Mouse (Mus musculus): ENCODE measurements around the gene Adamtsl5. TPM values are rescaled to one million over a fixed set of nuclear protein-coding genes. Genes with fewer than 3 reads are reported as not detected.

Gene Adamtsl5
- polyA plus RNA-seq, 1 experiment = 5.5 TPM

DNA sequence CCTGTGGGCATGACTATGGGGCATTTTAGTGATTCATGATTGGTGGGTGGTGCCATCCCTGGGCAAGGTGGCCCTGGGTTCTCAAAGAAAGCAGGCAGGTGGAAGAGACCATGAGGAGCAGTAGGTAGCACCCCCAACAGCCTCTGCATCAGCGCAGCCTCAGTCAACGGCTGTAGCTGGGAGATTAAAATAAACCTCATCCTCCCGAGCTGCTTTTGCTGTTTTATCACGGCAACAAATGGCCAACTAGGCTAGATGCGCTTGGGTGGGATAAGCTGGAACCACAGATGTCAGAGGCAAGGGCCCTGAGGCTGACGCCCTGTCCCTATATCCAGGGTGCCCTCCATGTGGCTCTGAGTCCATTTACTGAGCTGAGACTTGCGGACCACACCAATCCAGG lies 36.5 kb upstream of the Adamtsl5 start:
- peaks cover 9% of the 10 kb centered on the region; the same call in 1 of the 2 replicates for H3K4me1 ChIP-seq (ENCODE audit: control insufficient read depth, insufficient read depth, low read length)
- no peak for DNase-seq
- H3K27me3 ChIP-seq (replicated peaks; ENCODE audit: control insufficient read depth, insufficient read depth, low read length) = no peaks in the 10 kb centered on the region
- TF ChIP-seq CTCF (conservative IDR thresholded peaks at IDR 0.05; ENCODE audit: insufficient read depth, insufficient read length, low read depth, low read length) = no peak
- TF ChIP-seq POLR2A (IDR thresholded peaks at IDR 0.05; ENCODE audit: low read depth, low read length) = no peak
- H3K4me3 ChIP-seq (ENCODE audit: insufficient read depth, low read depth, low read length) = no peak overlapping the region
- H3K36me3 ChIP-seq (ENCODE audit: control insufficient read depth, insufficient read depth, low read length) = no peaks in the 10 kb centered on the region
- no peak overlapping the region for H3K27ac ChIP-seq (ENCODE audit: insufficient read depth, low read depth, low read length)
- WGBS = 80% methylated on average over 7 of the region's 7 CpGs

DNA sequence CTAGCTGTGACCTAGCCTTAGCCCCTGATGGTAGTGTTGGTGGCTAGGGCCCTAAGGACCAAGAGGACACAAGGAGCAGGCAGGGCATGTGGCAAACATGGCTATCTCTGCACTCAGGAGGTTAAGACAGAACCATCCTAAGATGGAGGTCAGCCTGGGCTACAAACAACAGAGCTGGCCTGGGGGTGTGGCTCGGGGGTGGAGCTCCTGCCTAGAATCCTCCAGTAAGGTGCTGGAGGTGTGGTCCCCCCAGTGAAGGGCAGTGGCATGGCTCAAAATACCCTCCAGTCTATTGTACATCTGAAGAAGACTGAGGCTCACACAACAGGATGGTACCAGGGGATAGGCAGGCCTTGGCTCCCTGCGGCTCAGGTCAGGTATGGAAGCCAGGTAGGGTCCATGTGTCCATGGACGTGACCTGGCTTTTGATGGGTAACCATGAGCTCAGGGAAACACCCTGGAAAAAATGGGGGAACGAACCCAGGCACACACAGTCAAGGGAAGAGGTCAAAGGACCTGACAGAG lies 36.0 kb upstream of the Adamtsl5 start:
- Histone ChIP-seq H3K4me3 (ENCODE audit: insufficient read depth, low read depth, low read length) (no peak overlapping the region), H3K27me3 (replicated peaks; ENCODE audit: control insufficient read depth, insufficient read depth, low read length) (no peaks in the 10 kb centered on the region), H3K27ac (ENCODE audit: insufficient read depth, low read depth, low read length) (no peak overlapping the region), H3K4me1 (ENCODE audit: control insufficient read depth, insufficient read depth, low read length) (peaks cover 9% of the 10 kb centered on the region; the same call in 1 of the 2 replicates), H3K36me3 (ENCODE audit: control insufficient read depth, insufficient read depth, low read length) (no peaks in the 10 kb centered on the region)
- 86% methylated on average over 4 of the region's 4 CpGs for WGBS
- DNase-seq = no peak
- TF ChIP-seq CTCF (conservative IDR thresholded peaks at IDR 0.05; ENCODE audit: insufficient read depth, insufficient read length, low read depth, low read length) (no peak), POLR2A (IDR thresholded peaks at IDR 0.05; ENCODE audit: low read depth, low read length) (no peak)

DNA sequence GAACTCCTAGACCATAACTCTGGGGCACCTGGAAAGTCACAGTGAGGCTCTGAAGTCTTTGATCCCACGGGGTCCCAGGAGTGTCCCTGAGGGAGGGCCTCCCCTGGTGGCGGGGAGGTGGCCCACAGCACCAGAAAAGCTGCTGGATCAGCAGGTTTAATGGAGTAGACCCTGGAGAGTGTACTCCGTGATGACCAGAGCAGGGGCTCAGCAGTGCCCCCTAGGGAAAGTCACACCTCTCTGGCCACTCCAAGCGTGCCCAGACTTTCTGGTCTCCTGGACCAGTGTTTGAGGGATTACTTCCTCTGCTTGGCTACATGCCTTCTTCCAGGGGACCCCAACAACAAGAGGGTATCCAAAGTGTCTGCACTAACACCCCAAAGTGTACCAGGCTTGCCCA lies 35.2 kb upstream of the Adamtsl5 start:
- no peaks in the 10 kb centered on the region for H3K36me3 ChIP-seq (ENCODE audit: control insufficient read depth, insufficient read depth, low read length)
- H3K4me1 ChIP-seq (ENCODE audit: control insufficient read depth, insufficient read depth, low read length) = peaks cover 9% of the 10 kb centered on the region; the same call in 1 of the 2 replicates
- 53% methylated on average over 4 of the region's 4 CpGs for WGBS
- no peak for DNase-seq
- H3K27me3 ChIP-seq (replicated peaks; ENCODE audit: control insufficient read depth, insufficient read depth, low read length) = no peaks in the 10 kb centered on the region
- H3K4me3 ChIP-seq (ENCODE audit: insufficient read depth, low read depth, low read length) = no peak overlapping the region
- no peak overlapping the region for H3K27ac ChIP-seq (ENCODE audit: insufficient read depth, low read depth, low read length)
- TF ChIP-seq POLR2A (IDR thresholded peaks at IDR 0.05; ENCODE audit: low read depth, low read length) (no peak), CTCF (conservative IDR thresholded peaks at IDR 0.05; ENCODE audit: insufficient read depth, insufficient read length, low read depth, low read length) (peak; percentile 34; the same call in 1 of the 2 replicates)

DNA sequence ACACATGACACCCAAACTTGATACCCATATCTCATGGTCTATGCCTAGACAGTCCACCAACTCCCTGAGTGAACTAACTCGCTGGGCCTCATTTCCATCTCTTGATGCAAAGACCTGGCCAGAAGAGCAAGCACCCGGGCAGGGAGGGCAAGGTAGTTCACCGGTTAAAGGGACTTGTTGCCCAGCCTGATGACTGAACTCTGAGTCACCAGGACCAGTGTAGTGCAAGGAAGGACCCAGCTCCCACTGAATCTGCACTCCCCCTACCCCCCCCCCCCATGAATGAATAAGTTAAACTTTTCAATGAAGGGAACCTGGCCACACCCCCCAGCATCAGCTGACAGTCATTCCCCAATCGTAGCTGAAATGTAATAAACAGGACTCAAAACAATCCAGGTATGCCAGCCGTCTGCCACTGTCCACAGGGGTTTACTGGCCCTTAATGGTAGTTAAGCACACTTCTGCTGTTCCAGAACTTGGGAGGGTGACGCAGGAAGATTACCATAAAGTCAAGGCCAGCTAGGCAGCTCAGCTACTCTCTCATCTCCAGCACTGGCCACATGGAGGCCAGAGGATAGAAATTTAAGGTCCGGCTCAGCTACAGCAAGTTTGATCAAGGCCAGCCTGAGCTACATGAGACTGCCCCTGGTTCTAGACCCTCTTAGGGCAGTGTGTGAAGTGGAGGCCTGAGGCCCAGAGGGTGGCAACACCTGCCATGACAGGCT lies 34.6 kb upstream of the Adamtsl5 start:
- TF ChIP-seq CTCF (conservative IDR thresholded peaks at IDR 0.05; ENCODE audit: insufficient read depth, insufficient read length, low read depth, low read length) (no peak), POLR2A (IDR thresholded peaks at IDR 0.05; ENCODE audit: low read depth, low read length) (no peak)
- 69% methylated on average over 7 of the region's 7 CpGs for WGBS
- Histone ChIP-seq H3K27me3 (replicated peaks; ENCODE audit: control insufficient read depth, insufficient read depth, low read length) (no peaks in the 10 kb centered on the region), H3K27ac (ENCODE audit: insufficient read depth, low read depth, low read length) (no peak overlapping the region), H3K36me3 (ENCODE audit: control insufficient read depth, insufficient read depth, low read length) (no peaks in the 10 kb centered on the region), H3K4me3 (ENCODE audit: insufficient read depth, low read depth, low read length) (no peak overlapping the region), H3K4me1 (ENCODE audit: control insufficient read depth, insufficient read depth, low read length) (peaks cover 3% of the 10 kb centered on the region; the same call in 1 of the 2 replicates)
- no peak for DNase-seq

DNA sequence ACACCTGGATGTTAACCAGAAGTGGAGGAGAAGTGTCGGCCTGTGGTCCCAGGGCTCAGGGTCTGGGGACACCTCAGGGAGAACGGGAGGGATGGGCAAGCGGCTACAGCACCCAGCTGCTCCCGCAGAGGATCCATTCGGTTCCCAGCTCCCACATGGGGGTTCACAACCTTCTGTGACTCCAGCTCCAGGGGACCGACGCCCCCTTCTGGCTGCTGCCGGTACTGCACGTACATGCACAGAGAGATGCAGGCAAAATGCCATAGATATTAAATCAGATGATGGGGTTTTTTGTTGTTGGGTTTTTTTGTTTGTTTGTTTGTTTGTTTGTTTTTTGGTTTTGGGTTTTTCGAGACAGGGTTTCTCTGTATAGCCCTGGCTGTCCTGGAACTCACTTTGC lies 29.5 kb upstream of the Adamtsl5 start:
- WGBS = 49% methylated on average over 10 of the region's 10 CpGs
- Histone ChIP-seq H3K4me1 (ENCODE audit: control insufficient read depth, insufficient read depth, low read length) (no peaks in the 10 kb centered on the region), H3K27ac (ENCODE audit: insufficient read depth, low read depth, low read length) (no peak overlapping the region), H3K36me3 (ENCODE audit: control insufficient read depth, insufficient read depth, low read length) (no peaks in the 10 kb centered on the region), H3K27me3 (replicated peaks; ENCODE audit: control insufficient read depth, insufficient read depth, low read length) (no peaks in the 10 kb centered on the region), H3K4me3 (ENCODE audit: insufficient read depth, low read depth, low read length) (no peak overlapping the region)
- no peak for DNase-seq
- TF ChIP-seq CTCF (conservative IDR thresholded peaks at IDR 0.05; ENCODE audit: insufficient read depth, insufficient read length, low read depth, low read length) (peak; percentile 45), POLR2A (IDR thresholded peaks at IDR 0.05; ENCODE audit: low read depth, low read length) (no peak)

DNA sequence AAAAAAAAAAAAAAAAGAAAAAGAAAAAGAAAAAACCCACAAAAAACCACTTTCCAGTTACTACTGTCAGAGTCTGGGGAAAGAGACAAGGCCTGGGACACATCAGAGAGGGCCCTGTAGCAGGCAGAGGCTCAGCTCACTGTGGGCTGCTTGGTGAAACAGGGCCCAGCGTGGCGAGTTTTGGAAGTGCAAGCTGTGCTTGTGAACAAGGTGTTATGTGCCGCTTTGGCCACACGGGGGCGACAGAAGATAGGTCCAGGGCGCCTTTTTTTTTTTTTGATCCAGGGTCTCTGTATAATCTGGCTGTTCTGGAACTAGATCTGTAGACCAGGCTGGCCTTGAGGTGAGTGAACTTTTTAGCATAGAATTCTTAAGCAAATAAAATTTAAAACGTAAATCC lies 27.9 kb upstream of the Adamtsl5 start:
- DNase-seq = peak; percentile 94
- Histone ChIP-seq H3K27me3 (replicated peaks; ENCODE audit: control insufficient read depth, insufficient read depth, low read length) (no peaks in the 10 kb centered on the region), H3K36me3 (ENCODE audit: control insufficient read depth, insufficient read depth, low read length) (no peaks in the 10 kb centered on the region), H3K4me3 (ENCODE audit: insufficient read depth, low read depth, low read length) (no peak overlapping the region), H3K27ac (ENCODE audit: insufficient read depth, low read depth, low read length) (no peak overlapping the region), H3K4me1 (ENCODE audit: control insufficient read depth, insufficient read depth, low read length) (no peaks in the 10 kb centered on the region)
- TF ChIP-seq CTCF (conservative IDR thresholded peaks at IDR 0.05; ENCODE audit: insufficient read depth, insufficient read length, low read depth, low read length) (peak; percentile 92), POLR2A (IDR thresholded peaks at IDR 0.05; ENCODE audit: low read depth, low read length) (no peak)
- 2% methylated on average over 7 of the region's 7 CpGs for WGBS

DNA sequence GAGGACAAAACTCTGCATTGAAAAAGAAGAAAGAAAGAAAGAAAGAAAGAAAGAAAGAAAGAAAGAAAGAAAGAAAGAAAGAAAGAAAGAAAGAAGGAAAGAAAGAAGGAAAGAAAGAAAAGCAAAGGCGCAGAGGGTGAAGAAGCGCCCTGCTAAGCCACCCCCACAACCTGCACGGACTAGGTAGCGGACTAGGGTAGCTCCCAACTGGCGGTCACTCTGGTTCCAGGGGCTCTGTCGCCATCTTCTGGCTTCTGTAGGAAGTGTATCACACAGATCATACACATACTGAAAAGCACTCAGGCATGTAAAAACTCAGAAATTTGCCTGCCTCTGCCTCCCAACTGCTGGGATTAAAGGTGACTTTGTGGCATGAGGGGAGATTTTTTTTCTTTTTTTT lies 25.9 kb upstream of the Adamtsl5 start:
- DNase-seq = peak; percentile 88
- H3K4me1 ChIP-seq (ENCODE audit: control insufficient read depth, insufficient read depth, low read length) = no peaks in the 10 kb centered on the region
- H3K36me3 ChIP-seq (ENCODE audit: control insufficient read depth, insufficient read depth, low read length) = no peaks in the 10 kb centered on the region
- no peak for TF ChIP-seq POLR2A (IDR thresholded peaks at IDR 0.05; ENCODE audit: low read depth, low read length)
- TF ChIP-seq CTCF (conservative IDR thresholded peaks at IDR 0.05; ENCODE audit: insufficient read depth, insufficient read length, low read depth, low read length) = peak; percentile 80
- H3K4me3 ChIP-seq (ENCODE audit: insufficient read depth, low read depth, low read length) = no peak overlapping the region
- H3K27me3 ChIP-seq (replicated peaks; ENCODE audit: control insufficient read depth, insufficient read depth, low read length) = no peaks in the 10 kb centered on the region
- H3K27ac ChIP-seq (ENCODE audit: insufficient read depth, low read depth, low read length) = no peak overlapping the region
- WGBS = 31% methylated on average over 6 of the region's 6 CpGs

Data from kidney, adult 2 months (tissue).